Mouse (Mus musculus) spleen, adult 2 months (tissue): ENCODE measurements around the gene Kat2b.

Experiments used
- CTCF ChIP-seq: fragments of 200-500 bp; IDR thresholded peaks from 2 replicates; pipeline ENCODE4 v1.5.1; 2011; ENCODE audit warnings: mild to moderate bottlenecking, inconsistent platforms; ENCODE audit not compliant: insufficient read depth, insufficient read length, insufficient replicate concordance; ENCODE audit errors: extremely low read depth
- POLR2A ChIP-seq: fragments of 200-500 bp; IDR thresholded peaks from 2 replicates; pipeline ENCODE4 v1.6.1; 2011; ENCODE audit warnings: low read depth, low read length, inconsistent platforms

- TF ChIP-seq POLR2A, result no peak
- no peak for TF ChIP-seq CTCF
These were observed 2.2 kb downstream of the Kat2b start for GRCm38 (mm10) chr17:53568734-53569386.
